Mouse (Mus musculus) olfactory bulb, adult 2 months (tissue): Measurements from ENCODE around the gene Zfp414.

Source experiments
- CTCF ChIP-seq: fragments of 200-500 bp; IDR thresholded peaks from 2 replicates; pipeline ENCODE4 v1.5.1; 2012; ENCODE audit warnings: low read depth, mild to moderate bottlenecking, low read length, moderate library complexity; ENCODE audit not compliant: insufficient read depth
- POLR2A ChIP-seq: fragments of 200-500 bp; IDR thresholded peaks from 2 replicates; pipeline ENCODE4 v1.6.1; 2012; ENCODE audit warnings: mild to moderate bottlenecking, low read depth, low read length, moderate library complexity; ENCODE audit not compliant: insufficient read depth

DNA sequence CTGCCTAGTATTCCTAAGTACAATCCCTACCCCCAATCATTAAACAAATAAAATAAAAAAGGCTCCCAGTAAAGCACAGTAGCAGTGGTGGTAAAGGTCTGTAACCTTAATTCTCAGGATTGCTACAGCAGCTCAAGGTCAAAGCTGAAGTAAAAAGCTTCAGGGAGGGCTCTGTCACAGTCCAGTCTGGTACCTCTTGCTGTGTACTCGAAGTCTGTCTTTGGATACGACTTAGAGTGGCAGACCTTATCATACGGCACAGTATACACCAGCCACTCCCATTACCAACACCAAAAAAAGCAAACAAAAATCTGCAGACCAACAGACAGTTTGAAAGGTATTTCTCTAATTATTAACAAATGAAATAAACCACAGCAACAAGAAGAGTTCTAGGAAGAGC is 37.9 kb downstream of the Zfp414 start:
- TF ChIP-seq CTCF (no peak), POLR2A (no peak)
